Mouse (Mus musculus) G1E (cell line): ENCODE measurements around the gene Fitm2.

Experiments used
- CTCF ChIP-seq: IDR thresholded peaks from 2 replicates; pipeline ENCODE4 v1.5.1; 2012; ENCODE audit warnings: low read depth, low read length, inconsistent platforms, mixed read lengths
- GATA1 ChIP-seq: IDR thresholded peaks from 2 replicates; pipeline ENCODE4 v1.6.1; 2012; ENCODE audit warnings: borderline replicate concordance, low read length, inconsistent platforms, mixed read lengths
- POLR2AphosphoS5 ChIP-seq: IDR thresholded peaks from 2 replicates; pipeline ENCODE4 v1.6.1; 2012; ENCODE audit warnings: low read depth, low read length, inconsistent platforms; ENCODE audit not compliant: insufficient replicate concordance

DNA sequence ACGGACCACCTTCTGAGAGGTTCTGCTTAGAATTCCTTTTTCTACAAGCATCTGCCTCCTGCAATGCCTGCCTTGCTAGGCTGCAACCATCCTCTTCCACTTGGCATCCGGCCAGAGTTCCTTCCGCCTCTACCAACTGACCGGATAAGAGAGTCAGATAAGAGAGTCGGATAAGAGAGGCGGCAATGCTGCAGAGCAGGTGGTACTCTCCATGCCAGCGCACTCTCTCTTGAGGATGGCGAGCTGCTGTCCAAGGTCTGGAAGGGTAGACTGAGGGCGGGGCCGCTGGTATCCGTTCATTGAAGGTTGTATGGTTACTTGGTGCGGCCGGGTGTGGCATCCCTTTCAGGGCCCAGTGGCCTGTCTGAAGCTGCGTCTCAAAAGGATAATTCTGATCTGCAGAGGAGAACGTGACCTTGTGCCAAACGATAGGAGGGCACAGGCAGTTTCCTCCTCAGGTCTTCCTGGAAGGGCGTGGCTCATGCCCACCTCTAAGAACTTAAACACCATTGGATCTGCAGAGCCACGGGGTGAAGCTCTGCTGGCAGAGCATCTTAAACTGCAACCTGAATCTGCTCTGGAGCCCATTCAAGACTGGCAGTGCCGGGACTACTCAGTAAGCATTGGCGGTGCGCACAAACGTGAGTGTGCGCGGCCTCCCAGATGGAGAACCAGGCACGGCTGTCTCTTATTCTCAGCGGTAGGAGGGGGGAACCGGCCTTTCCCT lies 13.7 kb downstream of the Fitm2 start:
- TF ChIP-seq CTCF (no peak), POLR2AphosphoS5 (no peak), GATA1 (no peak)
